Mouse (Mus musculus) thymus, adult 2 months (tissue): Measurements from ENCODE around the gene Olfr923.

ENCODE experiments used
- CTCF ChIP-seq: fragments of 200-500 bp; IDR thresholded peaks from 2 replicates; pipeline ENCODE4 v1.5.1; 2012; ENCODE audit warnings: mild to moderate bottlenecking, control low read depth, low read length, moderate library complexity, borderline replicate concordance; ENCODE audit not compliant: control insufficient read depth, poor library complexity, insufficient read depth; ENCODE audit errors: extremely low read depth
- POLR2A ChIP-seq: fragments of 200-500 bp; IDR thresholded peaks from 2 replicates; pipeline ENCODE4 v1.6.1; 2012; ENCODE audit warnings: mild to moderate bottlenecking, low read length, control low read depth, moderate library complexity; ENCODE audit not compliant: control insufficient read depth, poor library complexity, insufficient read depth; ENCODE audit errors: extremely low read depth

DNA sequence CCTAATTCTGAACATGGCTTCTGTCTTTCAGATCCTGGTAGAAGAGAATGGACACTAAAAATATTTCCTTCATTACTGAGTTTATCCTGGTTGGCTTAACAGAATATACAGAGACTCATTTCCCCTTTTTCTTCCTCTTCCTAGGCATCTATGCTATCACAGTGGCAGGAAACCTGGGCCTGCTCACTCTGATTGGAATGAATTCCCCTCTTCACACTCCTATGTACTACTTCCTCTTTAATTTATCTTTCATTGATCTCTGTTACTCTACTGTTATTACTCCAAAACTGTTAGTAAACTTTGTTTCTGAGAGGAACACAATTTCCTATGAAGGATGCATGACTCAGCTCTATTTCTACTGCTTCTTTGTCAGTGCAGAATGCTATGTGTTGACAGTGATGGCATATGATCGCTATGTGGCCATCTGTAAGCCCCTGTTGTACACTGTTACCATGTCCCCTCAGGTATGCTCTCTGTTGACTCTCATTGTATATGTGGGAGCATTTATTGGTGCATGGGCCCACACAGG lies 10.8 kb upstream of the Olfr923 start:
- TF ChIP-seq POLR2A = no peak
- TF ChIP-seq CTCF = no peak
